Mouse (Mus musculus): ENCODE measurements around the gene Rora.

- TF ChIP-seq POLR2A (IDR thresholded peaks at IDR 0.05; ENCODE audit: control insufficient read depth, extremely low read depth, insufficient read depth, low read length, poor library complexity), result no peak
- TF ChIP-seq CTCF (IDR thresholded peaks at IDR 0.05; ENCODE audit: borderline replicate concordance, control insufficient read depth, extremely low read depth, insufficient read depth, low read length, poor library complexity), result no peak
These were observed 137.3 kb downstream of the Rora start for GRCm38 (mm10) chr9:68790922-68791321.

Data from thymus, adult 2 months (tissue).